Mouse (Mus musculus): ENCODE results near the gene Zfp420. TPM values are rescaled to one million over a fixed set of nuclear protein-coding genes. Genes with fewer than 3 reads are reported as not detected.

Zfp420 gene
- total and polyA plus RNA-seq, 2 experiments from 2014 or later: 12.1 to 17.8 TPM

DNA sequence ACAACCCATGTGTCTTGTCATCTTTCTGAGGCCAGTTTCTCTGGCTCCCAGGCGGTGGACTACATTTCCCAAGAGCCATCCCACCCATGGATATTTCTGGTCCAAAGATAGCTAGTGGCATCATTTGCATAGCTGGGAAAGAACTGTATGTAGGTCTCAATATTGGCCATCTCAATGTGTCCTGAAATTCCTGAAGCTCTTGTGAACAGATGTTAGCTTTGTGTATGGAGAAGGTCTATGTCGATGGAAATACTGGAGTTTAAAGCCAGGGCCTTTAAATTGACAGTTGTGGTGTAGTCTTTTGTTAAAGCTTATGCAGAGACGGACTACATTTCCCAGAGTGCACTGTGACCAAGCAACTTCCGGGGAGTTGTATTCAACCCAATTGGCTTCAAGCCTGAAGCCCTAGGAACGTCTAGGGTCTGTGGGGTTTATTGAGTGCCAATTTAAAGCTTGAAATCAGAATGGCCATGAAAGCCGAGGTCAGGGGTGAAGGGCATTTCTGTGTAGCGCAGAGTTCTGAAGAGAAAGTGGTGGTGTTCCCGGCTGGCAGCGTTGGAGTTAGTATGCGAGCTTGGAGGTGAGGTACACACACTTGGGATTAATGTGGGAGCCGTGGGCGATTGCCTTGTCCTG is 41.0 kb upstream of the Zfp420 start:
- no peaks in the 10 kb centered on the region for H3K9me3 ChIP-seq (ENCODE audit: low read length)
- peak; percentile 80 for ATAC-seq
- H3K4me3 ChIP-seq (ENCODE audit: low read length): peak overlapping the region; percentile 48
- no peak for TF ChIP-seq CTCF (IDR thresholded peaks at IDR 0.05; ENCODE audit: low read depth)
- H3K27ac ChIP-seq: peak overlapping the region; percentile 38; the same call in 1 of the 2 replicates
- H3K4me2 ChIP-seq (ENCODE audit: low read depth, low read length): peak overlapping the region; percentile 80
- peak overlapping the region; percentile 44 for H3K9ac ChIP-seq (replicated peaks; ENCODE audit: low read length)
- peaks cover 24% of the 10 kb centered on the region; the same call in 1 of the 2 replicates for H3K4me1 ChIP-seq (ENCODE audit: insufficient read depth, low read length)
- DNase-seq (ENCODE audit: low spot score): peak; percentile 95
- H3K27me3 ChIP-seq (ENCODE audit: insufficient read depth, low read length): no peaks in the 10 kb centered on the region
- 2% methylated on average over 12 of the region's 12 CpGs for WGBS
- no peaks in the 10 kb centered on the region for H3K36me3 ChIP-seq (ENCODE audit: insufficient read depth, low read length)

GRCm38 (mm10) chr7:29828001-29828400 is 31.8 kb upstream of the Zfp420 start:
- Histone ChIP-seq H3K4me3 (ENCODE audit: low read length) (no peak overlapping the region), H3K27ac (no peak overlapping the region), H3K36me3 (ENCODE audit: insufficient read depth, low read length) (peaks cover 45% of the 10 kb centered on the region), H3K4me1 (ENCODE audit: insufficient read depth, low read length) (no peaks in the 10 kb centered on the region), H3K9me3 (ENCODE audit: low read length) (no peaks in the 10 kb centered on the region), H3K4me2 (ENCODE audit: low read depth, low read length) (no peak overlapping the region), H3K9ac (replicated peaks; ENCODE audit: low read length) (no peak overlapping the region), H3K27me3 (ENCODE audit: insufficient read depth, low read length) (no peaks in the 10 kb centered on the region)
- 86% methylated on average over 12 of the region's 12 CpGs for WGBS
- no peak for TF ChIP-seq CTCF (IDR thresholded peaks at IDR 0.05; ENCODE audit: low read depth)
- DNase-seq (ENCODE audit: low spot score) (no peak), ATAC-seq (no peak)

DNA sequence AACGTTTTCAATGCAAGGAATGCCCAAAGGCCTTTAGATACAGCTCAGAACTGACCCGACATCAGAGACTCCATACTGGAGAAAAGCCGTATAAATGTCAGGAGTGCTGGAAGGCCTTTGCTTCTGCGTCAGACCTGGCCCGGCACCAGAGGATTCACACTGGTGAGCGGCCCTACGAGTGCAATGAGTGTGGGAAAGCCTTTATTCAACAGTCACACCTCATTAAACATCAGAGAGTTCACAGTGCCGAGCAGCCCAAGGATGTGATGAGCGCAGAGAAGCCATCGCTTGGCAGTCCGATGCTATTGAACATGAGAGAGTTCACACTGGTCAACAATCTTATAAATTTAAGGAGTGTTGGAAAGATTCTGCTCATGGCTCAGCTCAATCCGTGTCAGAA is 30.0 kb upstream of the Zfp420 start:
- H3K27ac ChIP-seq: no peak overlapping the region
- TF ChIP-seq CTCF (IDR thresholded peaks at IDR 0.05; ENCODE audit: low read depth): no peak
- H3K9ac ChIP-seq (replicated peaks; ENCODE audit: low read length): no peak overlapping the region
- no peak overlapping the region for H3K4me3 ChIP-seq (ENCODE audit: low read length)
- no peak overlapping the region for H3K4me2 ChIP-seq (ENCODE audit: low read depth, low read length)
- H3K36me3 ChIP-seq (ENCODE audit: insufficient read depth, low read length): peaks cover 45% of the 10 kb centered on the region
- H3K9me3 ChIP-seq (ENCODE audit: low read length): no peaks in the 10 kb centered on the region
- no peak for DNase-seq (ENCODE audit: low spot score)
- 70% methylated on average over 12 of the region's 12 CpGs for WGBS
- ATAC-seq: no peak
- H3K27me3 ChIP-seq (ENCODE audit: insufficient read depth, low read length): no peaks in the 10 kb centered on the region
- H3K4me1 ChIP-seq (ENCODE audit: insufficient read depth, low read length): no peaks in the 10 kb centered on the region

GRCm38 (mm10) chr7:29836816-29837215 is 23.0 kb upstream of the Zfp420 start:
- Histone ChIP-seq H3K27ac (no peak overlapping the region), H3K4me2 (ENCODE audit: low read depth, low read length) (no peak overlapping the region), H3K27me3 (ENCODE audit: insufficient read depth, low read length) (no peaks in the 10 kb centered on the region), H3K9me3 (ENCODE audit: low read length) (no peaks in the 10 kb centered on the region), H3K4me3 (ENCODE audit: low read length) (no peak overlapping the region), H3K4me1 (ENCODE audit: insufficient read depth, low read length) (no peaks in the 10 kb centered on the region), H3K36me3 (ENCODE audit: insufficient read depth, low read length) (no peaks in the 10 kb centered on the region), H3K9ac (replicated peaks; ENCODE audit: low read length) (no peak overlapping the region)
- DNase-seq (ENCODE audit: low spot score): no peak
- 79% methylated on average over 1 of the region's 1 CpGs for WGBS
- ATAC-seq: no peak
- TF ChIP-seq CTCF (IDR thresholded peaks at IDR 0.05; ENCODE audit: low read depth): no peak

GRCm38 (mm10) chr7:29839256-29839655 is 20.5 kb upstream of the Zfp420 start:
- ATAC-seq: no peak
- no peak overlapping the region for H3K4me3 ChIP-seq (ENCODE audit: low read length)

GRCm38 (mm10) chr7:29842105-29842504 is 17.7 kb upstream of the Zfp420 start:
- WGBS: 89% methylated on average over 1 of the region's 1 CpGs
- no peaks in the 10 kb centered on the region for H3K9me3 ChIP-seq (ENCODE audit: low read length)
- ATAC-seq (no peak), DNase-seq (ENCODE audit: low spot score) (no peak)
- H3K27ac ChIP-seq: no peak overlapping the region
- H3K4me1 ChIP-seq (ENCODE audit: insufficient read depth, low read length): no peaks in the 10 kb centered on the region
- no peak overlapping the region for H3K9ac ChIP-seq (replicated peaks; ENCODE audit: low read length)
- no peak for TF ChIP-seq CTCF (IDR thresholded peaks at IDR 0.05; ENCODE audit: low read depth)
- no peak overlapping the region for H3K4me2 ChIP-seq (ENCODE audit: low read depth, low read length)
- H3K36me3 ChIP-seq (ENCODE audit: insufficient read depth, low read length): peaks cover 26% of the 10 kb centered on the region
- H3K27me3 ChIP-seq (ENCODE audit: insufficient read depth, low read length): no peaks in the 10 kb centered on the region
- H3K4me3 ChIP-seq (ENCODE audit: low read length): no peak overlapping the region

More at GRCm38 (mm10) chr7:29839256-29839655, 20.5 kb upstream of the Zfp420 start:
- no peak for DNase-seq (ENCODE audit: low spot score)
- no peak for TF ChIP-seq CTCF (IDR thresholded peaks at IDR 0.05; ENCODE audit: low read depth)
- peaks cover 4% of the 10 kb centered on the region for H3K36me3 ChIP-seq (ENCODE audit: insufficient read depth, low read length)
- WGBS: 86% methylated on average over 3 of the region's 3 CpGs
- no peak overlapping the region for H3K4me2 ChIP-seq (ENCODE audit: low read depth, low read length)
- no peaks in the 10 kb centered on the region for H3K27me3 ChIP-seq (ENCODE audit: insufficient read depth, low read length)
- no peaks in the 10 kb centered on the region for H3K9me3 ChIP-seq (ENCODE audit: low read length)
- no peak overlapping the region for H3K9ac ChIP-seq (replicated peaks; ENCODE audit: low read length)
- H3K4me1 ChIP-seq (ENCODE audit: insufficient read depth, low read length): no peaks in the 10 kb centered on the region
- H3K27ac ChIP-seq: no peak overlapping the region

GRCm38 (mm10) chr7:29844616-29845015 is 15.2 kb upstream of the Zfp420 start:
- Histone ChIP-seq H3K9ac (replicated peaks; ENCODE audit: low read length) (no peak overlapping the region), H3K27ac (no peak overlapping the region), H3K4me3 (ENCODE audit: low read length) (no peak overlapping the region), H3K4me1 (ENCODE audit: insufficient read depth, low read length) (no peaks in the 10 kb centered on the region), H3K36me3 (ENCODE audit: insufficient read depth, low read length) (peaks cover 26% of the 10 kb centered on the region), H3K27me3 (ENCODE audit: insufficient read depth, low read length) (no peaks in the 10 kb centered on the region), H3K4me2 (ENCODE audit: low read depth, low read length) (no peak overlapping the region), H3K9me3 (ENCODE audit: low read length) (no peaks in the 10 kb centered on the region)
- ATAC-seq: no peak
- 92% methylated on average over 5 of the region's 5 CpGs for WGBS
- no peak for DNase-seq (ENCODE audit: low spot score)
- no peak for TF ChIP-seq CTCF (IDR thresholded peaks at IDR 0.05; ENCODE audit: low read depth)
